Mouse (Mus musculus): ENCODE results near the gene Spint1. TPM values are rescaled to one million over a fixed set of nuclear protein-coding genes. Genes with fewer than 3 reads are reported as not detected.

Spint1 gene
- polyA plus RNA-seq, 1 experiment from 2014 or later: 0.26 TPM

DNA sequence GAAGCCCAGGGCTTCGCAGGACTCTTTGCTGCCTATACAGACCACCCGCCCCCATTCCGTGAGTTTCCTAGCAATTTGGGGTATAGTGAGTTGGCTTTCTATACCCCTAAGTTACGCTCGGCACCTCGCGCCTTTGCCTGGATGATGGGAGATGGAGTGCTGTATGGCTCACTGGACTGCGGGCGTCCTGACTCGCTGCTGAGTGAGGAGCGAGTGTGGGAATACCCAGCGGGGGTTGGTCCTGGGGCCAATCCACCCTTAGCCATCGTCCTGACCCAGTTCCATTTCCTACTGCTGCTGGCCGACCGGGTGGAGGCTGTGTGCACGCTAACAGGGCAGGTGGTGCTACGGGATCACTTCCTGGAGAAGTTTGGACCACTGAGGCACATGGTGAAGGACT lies 56.1 kb downstream of the Spint1 start:
- no peak overlapping the region for H3K4me3 ChIP-seq (replicated peaks; ENCODE audit: low read depth, low read length)
- no peak for ATAC-seq (ENCODE audit: low FRiP score, low TSS enrichment)
- H3K4me2 ChIP-seq (ENCODE audit: low read length): no peak overlapping the region
- H3K27me3 ChIP-seq (ENCODE audit: control insufficient read depth, insufficient read depth, low read length): no peaks in the 10 kb centered on the region
- no peaks in the 10 kb centered on the region for H3K9me3 ChIP-seq (ENCODE audit: control insufficient read depth, low read length)
- DNase-seq: no peak
- no peak overlapping the region for H3K27ac ChIP-seq (replicated peaks; ENCODE audit: low read depth, low read length)
- H3K9ac ChIP-seq (replicated peaks; ENCODE audit: low read length): no peak overlapping the region
- 96% methylated on average over 17 of the region's 17 CpGs for WGBS
- H3K4me1 ChIP-seq (ENCODE audit: control insufficient read depth, insufficient read depth, low read length): peaks cover 9% of the 10 kb centered on the region
- peaks cover 64% of the 10 kb centered on the region for H3K36me3 ChIP-seq (ENCODE audit: control insufficient read depth, insufficient read depth, low read length)

DNA sequence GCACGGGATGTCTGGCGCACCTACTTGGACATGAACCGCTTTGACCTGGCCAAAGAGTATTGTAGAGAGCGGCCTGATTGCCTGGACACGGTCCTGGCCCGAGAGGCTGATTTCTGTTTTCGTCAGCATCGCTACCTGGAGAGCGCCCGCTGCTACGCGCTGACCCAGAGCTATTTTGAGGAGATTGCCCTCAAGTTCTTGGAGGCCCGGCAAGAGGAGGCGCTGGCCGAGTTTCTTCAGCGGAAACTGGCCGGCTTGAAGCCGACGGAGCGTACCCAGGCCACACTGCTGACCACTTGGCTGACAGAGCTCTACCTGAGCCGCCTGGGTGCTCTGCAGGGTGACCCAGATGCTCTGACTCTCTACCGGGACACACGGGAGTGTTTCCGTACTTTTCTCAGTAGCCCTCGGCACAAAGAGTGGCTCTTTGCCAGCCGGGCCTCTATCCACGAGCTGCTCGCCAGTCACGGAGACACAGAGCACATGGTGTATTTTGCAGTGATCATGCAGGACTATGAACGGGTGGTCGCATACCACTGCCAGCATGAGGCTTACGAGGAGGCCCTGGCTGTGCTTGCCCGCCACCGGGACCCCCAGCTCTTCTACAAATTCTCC lies 56.7 kb downstream of the Spint1 start:
- no peak for DNase-seq
- H3K27ac ChIP-seq (replicated peaks; ENCODE audit: low read depth, low read length): no peak overlapping the region
- H3K9me3 ChIP-seq (ENCODE audit: control insufficient read depth, low read length): no peaks in the 10 kb centered on the region
- 96% methylated on average over 34 of the region's 34 CpGs for WGBS
- no peak for ATAC-seq (ENCODE audit: low FRiP score, low TSS enrichment)
- H3K9ac ChIP-seq (replicated peaks; ENCODE audit: low read length): no peak overlapping the region
- no peak overlapping the region for H3K4me2 ChIP-seq (ENCODE audit: low read length)
- peaks cover 69% of the 10 kb centered on the region for H3K36me3 ChIP-seq (ENCODE audit: control insufficient read depth, insufficient read depth, low read length)
- H3K4me3 ChIP-seq (replicated peaks; ENCODE audit: low read depth, low read length): no peak overlapping the region
- no peaks in the 10 kb centered on the region for H3K27me3 ChIP-seq (ENCODE audit: control insufficient read depth, insufficient read depth, low read length)
- peaks cover 9% of the 10 kb centered on the region for H3K4me1 ChIP-seq (ENCODE audit: control insufficient read depth, insufficient read depth, low read length)

DNA sequence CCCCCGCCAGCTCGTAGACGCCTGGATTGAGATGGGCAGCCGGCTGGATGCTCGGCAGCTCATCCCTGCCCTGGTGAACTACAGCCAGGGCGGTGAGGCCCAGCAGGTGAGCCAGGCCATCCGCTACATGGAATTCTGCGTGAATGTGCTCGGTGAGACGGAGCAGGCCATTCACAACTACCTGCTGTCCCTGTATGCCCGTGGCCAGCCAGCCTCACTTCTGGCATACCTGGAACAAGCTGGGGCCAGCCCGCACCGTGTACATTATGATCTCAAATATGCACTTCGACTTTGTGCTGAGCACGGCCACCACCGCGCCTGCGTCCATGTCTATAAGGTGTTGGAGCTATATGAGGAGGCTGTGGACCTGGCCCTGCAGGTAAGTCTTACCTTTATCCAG lies 57.2 kb downstream of the Spint1 start:
- peaks cover 75% of the 10 kb centered on the region for H3K36me3 ChIP-seq (ENCODE audit: control insufficient read depth, insufficient read depth, low read length)
- no peak overlapping the region for H3K4me3 ChIP-seq (replicated peaks; ENCODE audit: low read depth, low read length)
- peaks cover 5% of the 10 kb centered on the region for H3K4me1 ChIP-seq (ENCODE audit: control insufficient read depth, insufficient read depth, low read length)
- ATAC-seq (ENCODE audit: low FRiP score, low TSS enrichment) (no peak), DNase-seq (no peak)
- no peaks in the 10 kb centered on the region for H3K27me3 ChIP-seq (ENCODE audit: control insufficient read depth, insufficient read depth, low read length)
- 96% methylated on average over 18 of the region's 18 CpGs for WGBS
- no peak overlapping the region for H3K4me2 ChIP-seq (ENCODE audit: low read length)
- H3K9ac ChIP-seq (replicated peaks; ENCODE audit: low read length): no peak overlapping the region
- H3K9me3 ChIP-seq (ENCODE audit: control insufficient read depth, low read length): no peaks in the 10 kb centered on the region
- no peak overlapping the region for H3K27ac ChIP-seq (replicated peaks; ENCODE audit: low read depth, low read length)

DNA sequence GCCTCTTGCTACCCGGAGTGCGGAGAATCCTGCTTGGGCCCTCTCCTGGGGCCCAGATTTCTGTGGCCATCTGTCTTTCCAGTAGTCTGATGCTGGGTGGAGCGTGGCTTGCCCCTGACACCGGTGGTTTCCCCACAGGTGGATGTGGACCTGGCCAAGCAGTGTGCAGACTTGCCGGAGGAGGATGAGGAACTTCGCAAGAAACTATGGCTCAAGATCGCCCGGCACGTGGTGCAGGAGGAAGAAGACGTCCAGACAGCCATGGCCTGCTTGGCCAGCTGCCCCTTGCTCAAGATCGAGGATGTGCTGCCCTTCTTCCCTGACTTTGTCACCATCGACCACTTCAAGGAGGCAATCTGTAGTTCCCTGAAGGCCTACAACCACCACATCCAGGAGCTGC lies 59.6 kb downstream of the Spint1 start:
- Histone ChIP-seq H3K9me3 (ENCODE audit: control insufficient read depth, low read length) (no peaks in the 10 kb centered on the region), H3K27ac (replicated peaks; ENCODE audit: low read depth, low read length) (no peak overlapping the region), H3K4me1 (ENCODE audit: control insufficient read depth, insufficient read depth, low read length) (peaks cover 8% of the 10 kb centered on the region; the same call in 1 of the 2 replicates), H3K36me3 (ENCODE audit: control insufficient read depth, insufficient read depth, low read length) (peaks cover 69% of the 10 kb centered on the region), H3K4me3 (replicated peaks; ENCODE audit: low read depth, low read length) (no peak overlapping the region), H3K27me3 (ENCODE audit: control insufficient read depth, insufficient read depth, low read length) (no peaks in the 10 kb centered on the region), H3K4me2 (ENCODE audit: low read length) (no peak overlapping the region), H3K9ac (replicated peaks; ENCODE audit: low read length) (no peak overlapping the region)
- no peak for ATAC-seq (ENCODE audit: low FRiP score, low TSS enrichment)
- DNase-seq: no peak
- 96% methylated on average over 12 of the region's 12 CpGs for WGBS

DNA sequence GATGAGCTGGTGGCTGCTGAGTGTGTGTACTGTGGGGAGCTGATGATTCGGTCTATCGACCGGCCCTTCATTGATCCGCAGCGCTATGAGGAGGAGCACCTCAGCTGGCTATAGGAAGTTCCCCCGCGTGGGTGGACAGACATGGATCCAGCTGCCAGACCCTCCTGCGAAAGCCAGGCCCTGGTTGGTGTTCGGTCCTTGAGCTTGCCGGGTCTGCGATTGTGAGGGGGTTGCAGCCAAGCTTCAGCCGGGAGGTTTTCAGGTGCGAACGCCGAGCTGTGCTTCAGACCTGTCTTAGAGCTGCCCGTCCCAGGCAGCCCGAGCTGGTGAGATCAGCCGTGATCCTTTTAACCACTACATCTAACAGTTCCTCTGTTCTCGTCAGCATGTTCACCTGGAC lies 60.3 kb downstream of the Spint1 start:
- ATAC-seq (ENCODE audit: low FRiP score, low TSS enrichment) (no peak), DNase-seq (no peak)
- H3K36me3 ChIP-seq (ENCODE audit: control insufficient read depth, insufficient read depth, low read length): peaks cover 61% of the 10 kb centered on the region
- peaks cover 8% of the 10 kb centered on the region; the same call in 1 of the 2 replicates for H3K4me1 ChIP-seq (ENCODE audit: control insufficient read depth, insufficient read depth, low read length)
- 91% methylated on average over 19 of the region's 19 CpGs for WGBS
- H3K4me3 ChIP-seq (replicated peaks; ENCODE audit: low read depth, low read length): no peak overlapping the region
- H3K27me3 ChIP-seq (ENCODE audit: control insufficient read depth, insufficient read depth, low read length): no peaks in the 10 kb centered on the region
- no peak overlapping the region for H3K9ac ChIP-seq (replicated peaks; ENCODE audit: low read length)
- no peaks in the 10 kb centered on the region for H3K9me3 ChIP-seq (ENCODE audit: control insufficient read depth, low read length)
- no peak overlapping the region for H3K4me2 ChIP-seq (ENCODE audit: low read length)
- H3K27ac ChIP-seq (replicated peaks; ENCODE audit: low read depth, low read length): no peak overlapping the region

DNA sequence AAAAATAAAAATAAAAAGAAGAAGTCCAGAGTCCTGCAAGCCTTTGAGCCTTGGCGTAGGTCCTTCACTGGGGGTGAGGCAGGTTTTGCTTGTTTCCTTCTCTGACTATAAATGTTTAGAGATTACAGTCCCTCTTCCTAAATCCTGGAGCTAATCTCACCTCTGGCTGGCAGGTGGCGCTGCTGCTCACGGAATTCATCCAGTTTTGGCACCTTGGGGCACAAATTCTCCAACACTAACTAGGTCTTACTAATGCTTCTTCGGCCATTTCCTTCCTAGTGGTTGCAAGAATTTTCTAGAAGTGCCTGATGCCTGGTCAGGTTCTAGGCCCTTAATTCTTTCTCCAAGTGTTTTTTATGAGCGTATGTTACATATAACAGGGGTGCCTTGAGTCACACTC lies 61.2 kb downstream of the Spint1 start:
- Histone ChIP-seq H3K9me3 (ENCODE audit: control insufficient read depth, low read length) (no peaks in the 10 kb centered on the region), H3K4me2 (ENCODE audit: low read length) (no peak overlapping the region), H3K4me1 (ENCODE audit: control insufficient read depth, insufficient read depth, low read length) (peaks cover 8% of the 10 kb centered on the region; the same call in 1 of the 2 replicates), H3K9ac (replicated peaks; ENCODE audit: low read length) (no peak overlapping the region), H3K4me3 (replicated peaks; ENCODE audit: low read depth, low read length) (no peak overlapping the region), H3K27ac (replicated peaks; ENCODE audit: low read depth, low read length) (no peak overlapping the region), H3K36me3 (ENCODE audit: control insufficient read depth, insufficient read depth, low read length) (peaks cover 53% of the 10 kb centered on the region), H3K27me3 (ENCODE audit: control insufficient read depth, insufficient read depth, low read length) (no peaks in the 10 kb centered on the region)
- peak; percentile 84 for DNase-seq
- WGBS: 47% methylated on average over 5 of the region's 5 CpGs
- ATAC-seq (ENCODE audit: low FRiP score, low TSS enrichment): no peak

DNA sequence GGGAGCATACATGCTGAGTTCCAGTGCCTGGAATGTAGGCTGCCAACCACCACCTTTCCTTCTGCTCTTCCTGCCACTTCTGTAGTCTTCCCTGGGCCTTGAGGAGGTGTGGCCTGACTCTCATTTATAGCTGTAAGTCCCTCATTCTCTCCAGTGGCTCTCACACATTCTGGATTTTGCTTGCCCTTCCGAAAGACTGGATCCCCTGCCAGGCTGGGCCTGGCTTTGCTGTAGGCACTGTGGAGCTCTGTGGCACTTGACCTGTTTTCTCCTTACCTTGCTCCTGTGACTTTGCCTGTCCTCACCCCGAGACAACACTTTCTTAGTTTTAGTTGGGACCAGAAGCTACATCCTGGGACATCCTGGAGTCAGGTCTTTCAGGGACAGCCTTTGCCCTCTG lies 61.7 kb downstream of the Spint1 start:
- no peak overlapping the region for H3K9ac ChIP-seq (replicated peaks; ENCODE audit: low read length)
- 95% methylated on average over 2 of the region's 2 CpGs for WGBS
- no peaks in the 10 kb centered on the region for H3K9me3 ChIP-seq (ENCODE audit: control insufficient read depth, low read length)
- H3K27ac ChIP-seq (replicated peaks; ENCODE audit: low read depth, low read length): no peak overlapping the region
- H3K27me3 ChIP-seq (ENCODE audit: control insufficient read depth, insufficient read depth, low read length): no peaks in the 10 kb centered on the region
- H3K4me1 ChIP-seq (ENCODE audit: control insufficient read depth, insufficient read depth, low read length): peaks cover 8% of the 10 kb centered on the region; the same call in 1 of the 2 replicates
- ATAC-seq (ENCODE audit: low FRiP score, low TSS enrichment): no peak
- no peak overlapping the region for H3K4me2 ChIP-seq (ENCODE audit: low read length)
- H3K4me3 ChIP-seq (replicated peaks; ENCODE audit: low read depth, low read length): no peak overlapping the region
- peaks cover 48% of the 10 kb centered on the region for H3K36me3 ChIP-seq (ENCODE audit: control insufficient read depth, insufficient read depth, low read length)
- DNase-seq: no peak

Other genes with a start within 250 kb of the Spint1 start
- 37.0 and 40.6 TPM in 2 replicates for gene Ccdc32, start 208.0 kb upstream of the Spint1 start, polyA plus RNA-seq (2014; fragmentation: Nextera tagmentation; extraction: Ambion mirVana)
- 4.5 and 5.0 TPM in 2 replicates for gene Rpusd2, start 202.6 kb upstream of the Spint1 start, polyA plus RNA-seq (2014; fragmentation: Nextera tagmentation; extraction: Ambion mirVana)
- 7.1 and 11.4 TPM in 2 replicates for gene Knl1, start 190.2 kb upstream of the Spint1 start, polyA plus RNA-seq (2014; fragmentation: Nextera tagmentation; extraction: Ambion mirVana)
- 6.8 and 12.2 TPM in 2 replicates for gene Rad51, start 124.6 kb upstream of the Spint1 start, polyA plus RNA-seq (2014; fragmentation: Nextera tagmentation; extraction: Ambion mirVana)
- 43.8 and 45.7 TPM in 2 replicates for gene Rmdn3, start 80.3 kb upstream of the Spint1 start, polyA plus RNA-seq (2014; fragmentation: Nextera tagmentation; extraction: Ambion mirVana)
- gene Gchfr, start 69.6 kb upstream of the Spint1 start, polyA plus RNA-seq (2014; fragmentation: Nextera tagmentation; extraction: Ambion mirVana): 7.4 and 8.6 TPM in 2 replicates
- 0.43 and 0.90 TPM in 2 replicates for gene Gm14137, start 62.9 kb upstream of the Spint1 start, polyA plus RNA-seq (2014; fragmentation: Nextera tagmentation; extraction: Ambion mirVana)
- gene Zfyve19, start 28.7 kb upstream of the Spint1 start, polyA plus RNA-seq (2014; fragmentation: Nextera tagmentation; extraction: Ambion mirVana): 57.3 and 58.7 TPM in 2 replicates
- gene Dnajc17, start 28.6 kb upstream of the Spint1 start, polyA plus RNA-seq (2014; fragmentation: Nextera tagmentation; extraction: Ambion mirVana): 21.8 and 27.8 TPM in 2 replicates
- gene Ppp1r14d, start 7.5 kb upstream of the Spint1 start, polyA plus RNA-seq (2014; fragmentation: Nextera tagmentation; extraction: Ambion mirVana): not detected in 2 replicates
- 19.9 and 27.1 TPM in 2 replicates for gene Rhov, start 33.9 kb downstream of the Spint1 start, polyA plus RNA-seq (2014; fragmentation: Nextera tagmentation; extraction: Ambion mirVana)
- 19.3 and 22.6 TPM in 2 replicates for gene Vps18, start 51.4 kb downstream of the Spint1 start, polyA plus RNA-seq (2014; fragmentation: Nextera tagmentation; extraction: Ambion mirVana)
- gene Dll4, start 88.4 kb downstream of the Spint1 start, polyA plus RNA-seq (2014; fragmentation: Nextera tagmentation; extraction: Ambion mirVana): 4.0 and 4.4 TPM in 2 replicates
- 5.0 and 8.4 TPM in 2 replicates for gene Chac1, start 113.9 kb downstream of the Spint1 start, polyA plus RNA-seq (2014; fragmentation: Nextera tagmentation; extraction: Ambion mirVana)
- gene Ino80, start 240.3 kb downstream of the Spint1 start, polyA plus RNA-seq (2014; fragmentation: Nextera tagmentation; extraction: Ambion mirVana): 6.1 and 6.5 TPM in 2 replicates